Mouse (Mus musculus) lung, adult 2 months (tissue): ENCODE results near the gene Ccdc120. TPM values are rescaled to one million over a fixed set of nuclear protein-coding genes. Genes with fewer than 3 reads are reported as not detected.

ENCODE experiments used
- DNase-seq: peaks from one replicate; pipeline ENCODE4 v3.0.0; 2022
- H3K4me1 ChIP-seq: fragments of 200-500 bp; 2 replicates; pipeline ENCODE4 v1.6.1; 2011; ENCODE audit warnings: low read length; ENCODE audit not compliant: control insufficient read depth, insufficient read depth
- H3K4me3 ChIP-seq: fragments of 200-500 bp; replicated peaks from 2 replicates; pipeline ENCODE3; 2011; ENCODE audit warnings: low read depth, mild to moderate bottlenecking, control low read depth, low read length; ENCODE audit errors: extremely low read depth
- CTCF ChIP-seq: fragments of 200-500 bp; IDR thresholded peaks from 2 replicates; pipeline ENCODE4 v1.5.1; 2011; ENCODE audit warnings: mild to moderate bottlenecking, low read length, control low read depth; ENCODE audit not compliant: insufficient read depth
- POLR2A ChIP-seq: fragments of 200-500 bp; IDR thresholded peaks from 2 replicates; pipeline ENCODE4 v1.6.1; 2011; ENCODE audit warnings: low read depth, mild to moderate bottlenecking, control low read depth, low read length, borderline replicate concordance; ENCODE audit errors: extremely low read depth
- WGBS: fragments of 180-500 bp; shearing (Covaris S2); methylation state at CpG from one replicate; pipeline ENCODE4 v1.1.7; 2018; 5-methylcytosine and 5-hydroxymethylcytosine counted together
- polyA plus RNA-seq: library from polyadenylated mRNA; depleted of rRNA; stranded (reverse); fragments of >200 nt; gene quantifications from 2 replicates; pipeline ENCODE4 v1.2.3, GENCODE M21; 2012; rRNA removed

Gene Ccdc120
- polyA plus RNA-seq: 33.9 and 34.5 TPM in 2 replicates

DNA sequence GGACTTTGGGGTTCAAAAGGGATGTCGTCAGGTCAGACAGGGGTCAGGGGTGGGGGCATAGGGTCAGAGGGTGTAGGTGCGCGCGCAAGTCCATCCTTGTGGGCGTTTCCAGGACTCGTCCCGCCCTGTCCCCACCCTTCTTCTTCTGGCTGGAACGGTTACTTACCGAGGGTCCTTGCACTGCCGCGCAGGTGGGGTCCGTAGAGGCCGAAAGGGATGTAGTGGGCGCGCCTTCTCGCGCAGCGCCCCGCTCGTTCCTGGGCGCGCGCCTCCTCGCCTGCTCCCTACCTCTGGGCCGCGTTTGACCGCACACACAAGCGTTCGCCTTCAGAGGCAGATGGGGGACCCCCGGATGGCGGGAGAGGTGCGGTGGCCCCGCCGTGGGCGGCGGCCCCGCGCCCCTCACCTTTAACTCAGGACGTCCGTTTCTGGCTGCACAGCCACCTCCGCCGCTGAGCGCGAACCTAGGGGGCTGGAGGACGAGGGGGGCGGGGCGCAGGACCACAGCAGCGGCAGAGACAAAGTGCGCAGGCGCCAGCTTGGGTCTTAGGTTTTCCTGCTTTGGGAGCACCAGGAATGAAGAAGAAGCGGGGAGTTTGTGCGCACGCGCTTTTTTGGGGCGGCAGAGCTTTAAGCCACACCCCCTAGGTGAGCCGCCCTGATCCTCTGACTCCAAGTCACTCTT lies at the start of gene Ccdc120:
Gene Ccdc120, minus strand, starts transcription at position 474 of the 685 bp plus-strand sequence.
- DNase-seq: peak; percentile 39
- Histone ChIP-seq H3K4me3 (peak within 1 kb of the TSS; percentile 62), H3K4me1 (0 out of 2 replicates have a peak, but pooled peaks cover 2% of the 10 kb centered on the region)
- TF ChIP-seq POLR2A (no peak), CTCF (no peak)
- 20% methylated on average over 56 of the region's 56 CpGs for WGBS

DNA sequence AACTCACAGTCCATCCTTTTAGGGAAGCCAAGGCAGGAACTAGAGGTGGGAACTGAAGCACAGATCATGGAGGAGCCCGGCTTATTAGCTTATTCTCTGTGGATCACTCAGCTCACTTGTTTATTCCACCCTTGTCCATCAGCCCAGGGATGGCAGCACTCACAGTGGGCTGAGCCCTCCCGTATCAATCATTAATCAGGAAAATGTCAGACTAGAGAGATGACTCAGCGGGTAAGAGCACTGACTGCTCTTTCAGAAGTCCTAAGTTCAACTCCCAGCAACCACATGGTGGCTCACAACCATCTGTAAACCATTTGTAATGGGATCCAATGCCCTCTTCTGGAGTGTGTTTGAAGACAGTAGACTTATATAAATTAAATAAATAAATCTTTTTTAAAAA lies 46.6 kb upstream of the Ccdc120 start:
- H3K4me1 ChIP-seq: no peaks in the 10 kb centered on the region
- 72% methylated on average over 3 of the region's 3 CpGs for WGBS
- no peak for DNase-seq
- no peak overlapping the region for H3K4me3 ChIP-seq
- TF ChIP-seq POLR2A (no peak), CTCF (no peak)

DNA sequence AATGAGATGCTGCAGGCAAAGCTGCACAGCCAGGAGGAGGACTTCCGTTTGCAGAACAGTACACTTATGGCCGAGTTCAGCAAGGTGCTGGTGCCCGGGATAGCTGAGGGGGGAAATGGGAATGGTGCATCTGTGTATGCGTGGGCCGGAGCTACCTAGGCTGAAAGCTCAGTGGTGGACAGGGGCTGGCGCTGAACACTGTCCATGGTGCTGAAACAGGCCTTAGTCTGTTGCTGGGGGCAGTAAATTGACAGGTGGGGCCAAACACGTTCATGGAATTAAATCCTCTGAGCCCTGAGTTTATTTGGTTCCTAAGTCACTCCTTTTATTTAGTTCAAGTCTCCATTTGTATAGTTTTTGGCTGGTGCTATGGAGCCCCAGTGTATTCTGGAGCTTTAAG lies 44.3 kb upstream of the Ccdc120 start:
- WGBS: 25% methylated on average over 7 of the region's 7 CpGs
- Histone ChIP-seq H3K4me3 (no peak overlapping the region), H3K4me1 (no peaks in the 10 kb centered on the region)
- no peak for TF ChIP-seq POLR2A
- TF ChIP-seq CTCF: no peak
- peak; percentile 10 for DNase-seq

GRCm38 (mm10) chrX:7793361-7793760 lies 42.7 kb upstream of the Ccdc120 start:
- no peak overlapping the region for H3K4me3 ChIP-seq
- WGBS: 49% methylated on average over 3 of the region's 3 CpGs
- no peaks in the 10 kb centered on the region for H3K4me1 ChIP-seq
- DNase-seq: no peak
- TF ChIP-seq POLR2A (no peak), CTCF (no peak)

- 37% methylated on average over 5 of the region's 5 CpGs for WGBS
These were observed 39.6 kb upstream of the Ccdc120 start for GRCm38 (mm10) chrX:7790309-7790708.

GRCm38 (mm10) chrX:7789542-7790136 lies 38.9 kb upstream of the Ccdc120 start, which contains the start of gene Gripap1:
Gripap1 (plus strand) TSS chrX:7789765.
- WGBS: 19% methylated on average over 24 of the region's 24 CpGs

More at GRCm38 (mm10) chrX:7790309-7790708, 39.6 kb upstream of the Ccdc120 start:
- no peak for TF ChIP-seq CTCF
- no peak for TF ChIP-seq POLR2A
- Histone ChIP-seq H3K4me3 (peak overlapping the region; percentile 73), H3K4me1 (no peaks in the 10 kb centered on the region)
- DNase-seq: no peak

GRCm38 (mm10) chrX:7782603-7783092 lies 31.9 kb upstream of the Ccdc120 start:
- WGBS: 73% methylated on average over 4 of the region's 4 CpGs
- H3K4me3 ChIP-seq: no peak overlapping the region
- no peak for TF ChIP-seq CTCF
- TF ChIP-seq POLR2A: no peak

More at GRCm38 (mm10) chrX:7789542-7790136, 38.9 kb upstream of the Ccdc120 start, which contains the start of gene Gripap1:
- H3K4me3 ChIP-seq: peak within 1 kb of the TSS; percentile 73
- DNase-seq: peak; percentile 61
- H3K4me1 ChIP-seq: no peaks in the 10 kb centered on the region
- no peak for TF ChIP-seq CTCF
- peak; percentile 71; the same call in 1 of the 2 replicates for TF ChIP-seq POLR2A

DNA sequence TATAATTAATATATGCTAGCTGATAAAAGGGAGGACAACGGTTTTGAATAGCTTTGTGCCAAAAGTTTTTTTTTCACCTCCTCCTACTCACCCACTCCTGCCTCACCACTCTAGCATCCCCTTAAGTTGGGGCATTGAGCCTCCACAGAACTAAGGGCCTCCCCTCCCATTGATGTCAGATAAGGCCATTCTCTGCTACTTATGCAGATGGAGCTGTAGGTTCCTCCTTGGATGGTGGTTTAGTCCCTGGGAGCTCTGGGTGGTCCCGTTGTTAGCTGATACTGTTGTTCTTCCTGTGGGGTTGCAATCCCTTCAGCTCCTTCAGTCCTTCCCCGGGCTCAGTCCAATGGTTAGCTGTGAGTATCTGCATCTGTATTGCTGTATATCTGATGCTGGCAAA lies 28.6 kb upstream of the Ccdc120 start:
- Histone ChIP-seq H3K4me3 (no peak overlapping the region), H3K4me1 (no peaks in the 10 kb centered on the region)
- no peak for DNase-seq
- TF ChIP-seq CTCF: no peak
- TF ChIP-seq POLR2A: no peak
- 29% methylated on average over 3 of the region's 3 CpGs for WGBS

More at GRCm38 (mm10) chrX:7782603-7783092, 31.9 kb upstream of the Ccdc120 start:
- no peak for DNase-seq
- no peaks in the 10 kb centered on the region for H3K4me1 ChIP-seq

DNA sequence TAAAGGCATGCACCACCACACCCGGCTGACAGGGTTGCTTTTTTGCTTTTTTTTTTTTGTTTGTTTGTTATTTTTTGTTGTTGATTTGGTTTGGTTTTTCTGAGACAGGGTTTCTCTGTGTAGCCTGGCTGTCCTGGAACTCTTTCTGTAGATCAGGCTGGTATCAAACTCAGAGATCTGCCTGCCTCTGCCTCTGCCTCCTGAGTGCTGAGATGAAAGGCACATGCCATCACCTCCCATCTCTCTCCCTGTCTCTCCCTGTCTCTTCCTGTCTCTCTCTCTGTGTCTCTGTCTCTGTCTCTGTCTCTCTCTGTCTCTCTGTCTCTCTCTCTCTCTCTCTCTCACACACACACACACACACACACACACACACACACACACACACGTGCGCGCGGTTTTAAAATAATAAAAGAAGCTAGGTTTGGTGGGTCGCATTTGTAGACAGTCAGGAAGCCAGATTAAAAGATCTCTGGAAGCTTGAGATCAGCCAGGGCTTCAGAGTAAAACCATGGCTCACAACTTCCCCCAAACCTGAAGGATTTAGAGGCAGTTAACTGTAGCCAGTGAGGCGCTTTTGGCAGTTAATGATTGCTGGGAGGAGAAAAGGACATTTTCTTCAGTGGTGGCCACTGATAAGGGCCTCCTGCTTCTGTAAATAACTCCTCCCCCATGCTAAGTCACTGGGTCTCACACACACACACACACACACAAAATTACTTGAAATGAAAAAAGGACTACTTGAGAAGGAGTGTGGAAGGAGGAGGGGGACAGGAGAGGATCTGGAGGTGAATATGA lies 27.9 kb upstream of the Ccdc120 start:
- no peaks in the 10 kb centered on the region for H3K4me1 ChIP-seq
- no peak overlapping the region for H3K4me3 ChIP-seq
- 71% methylated on average over 7 of the region's 7 CpGs for WGBS
- no peak for TF ChIP-seq CTCF
- TF ChIP-seq POLR2A: no peak
- no peak for DNase-seq
